Mouse (Mus musculus): ENCODE measurements at regions not wholly inside any gene's neighbourhood (a gene's known extent, or its start where the extent isn't known, plus 50 kb on each side); places are given as distances from the start of the nearest gene placed in this dataset.

DNA sequence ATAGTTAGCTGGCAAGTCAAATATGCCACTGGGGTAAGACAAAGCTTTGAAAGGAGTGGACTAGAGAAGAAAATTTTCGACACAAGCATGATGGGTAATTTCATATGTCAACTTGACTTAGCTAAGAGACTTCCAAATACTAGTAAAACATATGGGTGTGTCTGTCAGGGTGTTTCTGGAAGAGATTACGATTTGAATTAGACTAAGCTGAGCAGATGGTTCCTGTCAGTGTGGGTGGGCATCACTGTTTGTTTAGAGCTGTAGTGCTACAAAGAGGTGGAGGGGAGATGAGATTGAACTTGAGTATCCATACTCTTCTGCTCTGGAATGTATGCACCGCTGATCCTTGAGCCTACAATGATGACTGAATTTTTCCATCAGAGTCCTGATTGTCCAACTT lies 251.2 kb upstream of the Col8a1 start:
- TF ChIP-seq CTCF (IDR thresholded peaks at IDR 0.05; ENCODE audit: low read depth, low read length) (no peak), GATA1 (IDR thresholded peaks at IDR 0.05; ENCODE audit: borderline replicate concordance, low read length) (no peak)

Measured in G1E (cell line).